Mouse (Mus musculus): ENCODE measurements around the gene Erc2. TPM values are rescaled to one million over a fixed set of nuclear protein-coding genes. Genes with fewer than 3 reads are reported as not detected.
"Not testable (repeated sequence)": the region's sequence is repeated elsewhere in the genome, so short reads cannot be mapped to it uniquely, and the experiment has no call there.

Erc2 gene
- under 1 TPM; 0.52 to 0.66 TPM for total RNA-seq (2021)
- long read RNA-seq, experiment 1 = 0 reads
- long read RNA-seq, experiment 2 = 0 reads

- intact Hi-C loops (cut with DNase I) = no loop called here
- DNase-seq = peak; percentile 15 to 17
These were observed at the start of gene Erc2 for GRCm38 (mm10) chr14:27622176-27622922. Gene Erc2 (plus strand): TSS chr14:27622428.

- DNase-seq = no peak
- intact Hi-C loops (cut with DNase I) = no loop called here
These were observed 43.8 kb upstream of the Erc2 start for GRCm38 (mm10) chr14:27578443-27578842.

GRCm38 (mm10) chr14:27589616-27590015 lies 32.6 kb upstream of the Erc2 start:
- intact Hi-C loops (cut with DNase I); DNase-seq: not testable (repeated sequence)

- intact Hi-C loops (cut with DNase I) = no loop called here
- no peak for DNase-seq
These were observed 30.1 kb upstream of the Erc2 start for GRCm38 (mm10) chr14:27592163-27592562.

- DNase-seq = peak; percentile 31 to 64
- intact Hi-C loops (cut with DNase I) = no loop called here
These were observed 26.0 kb upstream of the Erc2 start for GRCm38 (mm10) chr14:27596265-27596664.

- intact Hi-C loops (cut with DNase I) = no loop called here
- no peak for DNase-seq
These were observed 20.1 kb upstream of the Erc2 start for GRCm38 (mm10) chr14:27602136-27602535.

GRCm38 (mm10) chr14:27607419-27607818 lies 14.8 kb upstream of the Erc2 start:
- intact Hi-C loops (cut with DNase I) = no loop called here

GRCm38 (mm10) chr14:27613766-27614165 lies 8.5 kb upstream of the Erc2 start:
- DNase-seq = no peak
- intact Hi-C loops (cut with DNase I) = no loop called here

More at GRCm38 (mm10) chr14:27607419-27607818, 14.8 kb upstream of the Erc2 start:
- no peak for DNase-seq

- DNase-seq = no peak
- intact Hi-C loops (cut with DNase I) = no loop called here
These were observed 4.9 kb upstream of the Erc2 start for GRCm38 (mm10) chr14:27617286-27617685.

- intact Hi-C loops (cut with DNase I) = no loop called here
- DNase-seq = no peak
These were observed 652 bp upstream of the Erc2 start for GRCm38 (mm10) chr14:27621576-27621975.

- intact Hi-C loops (cut with DNase I) = no loop called here
These were observed 643 bp downstream of the Erc2 start for GRCm38 (mm10) chr14:27622923-27623219.

GRCm38 (mm10) chr14:27623368-27623767 lies 1.1 kb downstream of the Erc2 start:
- DNase-seq = no peak
- intact Hi-C loops (cut with DNase I) = no loop called here

More at GRCm38 (mm10) chr14:27622923-27623219, 643 bp downstream of the Erc2 start:
- no peak for DNase-seq

- DNase-seq = no peak
- intact Hi-C loops (cut with DNase I) = no loop called here
These were observed 6.5 kb downstream of the Erc2 start for GRCm38 (mm10) chr14:27628701-27629100.

GRCm38 (mm10) chr14:27629369-27630012 lies 7.3 kb downstream of the Erc2 start:
- no peak for DNase-seq
- intact Hi-C loops (cut with DNase I) = no loop called here

GRCm38 (mm10) chr14:27630973-27631640 lies 8.9 kb downstream of the Erc2 start:
- intact Hi-C loops (cut with DNase I) = no loop called here
- DNase-seq = no peak

GRCm38 (mm10) chr14:27634761-27635160 lies 12.5 kb downstream of the Erc2 start:
- intact Hi-C loops (cut with DNase I) = no loop called here
- no peak for DNase-seq

- intact Hi-C loops (cut with DNase I) = no loop called here
- no peak for DNase-seq
These were observed 14.3 kb downstream of the Erc2 start for GRCm38 (mm10) chr14:27636556-27636955.

- intact Hi-C loops (cut with DNase I) = no loop called here
- DNase-seq = no peak
These were observed 19.2 kb downstream of the Erc2 start for GRCm38 (mm10) chr14:27641382-27641781.

- intact Hi-C loops (cut with DNase I) = no loop called here
- DNase-seq = no peak
These were observed 20.8 kb downstream of the Erc2 start for GRCm38 (mm10) chr14:27642981-27643380.

GRCm38 (mm10) chr14:27654670-27655069 lies 32.4 kb downstream of the Erc2 start:
- DNase-seq = no peak
- intact Hi-C loops (cut with DNase I) = no loop called here

- DNase-seq = no peak
- intact Hi-C loops (cut with DNase I) = no loop called here
These were observed 36.4 kb downstream of the Erc2 start for GRCm38 (mm10) chr14:27658616-27659015.

GRCm38 (mm10) chr14:27661466-27661865 lies 39.2 kb downstream of the Erc2 start:
- intact Hi-C loops (cut with DNase I) = no loop called here
- DNase-seq = no peak

Data from gastrocnemius, postnatal 36 days (tissue).